Comparison of ENCODE assay signal across 10 mouse cellular contexts in the genomic region with DNA sequence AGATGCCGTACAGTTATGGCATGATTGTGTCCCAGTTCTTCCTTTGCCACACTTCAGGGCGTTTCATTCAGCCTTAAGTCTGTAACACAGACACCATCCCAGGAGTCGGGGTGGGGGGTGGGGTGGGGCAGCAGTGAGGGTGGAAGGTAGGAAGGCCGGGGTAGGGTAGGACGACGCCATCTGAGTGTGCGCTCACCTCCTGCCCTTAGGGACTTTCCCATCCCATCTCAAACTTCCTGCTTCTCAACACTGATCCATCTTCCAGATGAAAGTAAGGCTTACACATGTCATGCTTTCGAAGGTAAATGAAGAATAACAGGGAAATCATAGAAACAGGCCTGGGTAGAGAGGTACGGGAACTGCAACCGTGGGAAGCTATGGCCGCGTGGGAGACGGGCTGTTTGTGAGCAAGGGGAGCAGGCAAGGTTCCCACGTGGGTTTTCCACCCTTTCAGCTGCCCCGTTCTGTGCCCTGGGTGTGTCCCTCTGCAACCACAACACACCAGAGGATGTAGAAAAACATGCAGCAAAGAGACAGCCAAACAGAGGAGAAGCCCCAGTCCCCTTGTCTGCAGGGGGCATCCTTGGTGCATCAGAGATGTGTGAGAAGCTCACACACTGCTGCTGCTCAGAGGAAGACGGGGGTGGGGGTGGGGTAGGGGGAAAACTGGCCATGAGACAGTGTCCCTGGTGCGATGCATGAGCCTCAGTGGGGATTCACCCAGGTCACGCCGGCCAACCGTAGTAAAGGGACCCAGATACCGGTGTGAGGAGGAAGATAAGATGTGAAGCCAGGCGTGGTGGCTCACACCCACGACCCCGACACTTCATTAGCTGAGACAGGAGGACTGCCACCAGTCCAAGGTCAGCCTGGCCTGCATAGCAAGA. TPM values are rescaled to one million over a fixed set of nuclear protein-coding genes. Genes with fewer than 3 reads are reported as not detected.
A peak's percentile ranks its signal among the peaks of the same experiment; 100 is the strongest.
DNase-seq lines count a peak whose midpoint lies in the region; ATAC-seq and TF ChIP-seq lines count a peak whose summit lies in the region.
"Had no signal": no experiment of that assay in that cellular context is flagged by ENCODE, and none has a peak within 500 bp of the region (broad histone marks: within the 10 kb centered on the region; RNA-seq: fewer than 3 reads in every experiment).

No protein-coding gene starts in this region.

- H3K27ac ChIP-seq in liver, embryonic 11.5 days (ENCODE audit: low read depth, low read length), result no peak overlapping the region
- peak overlapping the region; percentile 61 for H3K27ac ChIP-seq in cortical plate, adult 2 months (ENCODE audit: insufficient read depth, low read length)
- H3K27ac ChIP-seq in hindbrain, embryonic 14.5 days, result peak overlapping the region; percentile 56; the same call in 1 of the 2 replicates
- peak overlapping the region; percentile 97 for H3K27ac ChIP-seq in olfactory bulb, adult 2 months (ENCODE audit: insufficient read depth, low read depth, low read length)
- H3K27ac ChIP-seq: heart, embryonic 13.5 days had no signal

- 0 out of 2 replicates have a peak, but pooled peaks have one; percentile 18 for ATAC-seq in liver, embryonic 11.5 days (replicated peaks; ENCODE audit: low FRiP score)
- no peak for ATAC-seq in hindbrain, embryonic 14.5 days (ENCODE audit: low FRiP score)

- no peak for TF ChIP-seq CTCF in cortical plate, adult 2 months (IDR thresholded peaks at IDR 0.05; ENCODE audit: extremely low read depth, insufficient read depth, low read length)
- no peak for TF ChIP-seq CTCF in olfactory bulb, adult 2 months (IDR thresholded peaks at IDR 0.05; ENCODE audit: insufficient read depth, low read depth, low read length)

- no peak for TF ChIP-seq POLR2A in cortical plate, adult 2 months (IDR thresholded peaks at IDR 0.05; ENCODE audit: extremely low read depth, insufficient read depth, low read length)
- TF ChIP-seq POLR2A in olfactory bulb, adult 2 months (IDR thresholded peaks at IDR 0.05; ENCODE audit: insufficient read depth, low read depth, low read length), result no peak

- no peak overlapping the region for H3K9ac ChIP-seq in liver, embryonic 11.5 days (ENCODE audit: low read depth, low read length)
- no peak overlapping the region for H3K9ac ChIP-seq in hindbrain, embryonic 14.5 days
- H3K9ac ChIP-seq: heart, embryonic 13.5 days had no signal

- H3K9me3 ChIP-seq in liver, embryonic 11.5 days (ENCODE audit: control insufficient read depth, low read length), result no peaks in the 10 kb centered on the region
- no peaks in the 10 kb centered on the region for H3K9me3 ChIP-seq in hindbrain, embryonic 14.5 days (ENCODE audit: control insufficient read depth, low read length)
- H3K9me3 ChIP-seq: heart, embryonic 13.5 days had no signal

- no peaks in the 10 kb centered on the region; the same call in 1 of the 2 replicates for H3K27me3 ChIP-seq in liver, embryonic 11.5 days (replicated peaks; ENCODE audit: control insufficient read depth, insufficient read depth, low read length)
- H3K27me3 ChIP-seq in hindbrain, embryonic 14.5 days (ENCODE audit: control insufficient read depth, insufficient read depth, low read length), result no peaks in the 10 kb centered on the region

- H3K36me3 ChIP-seq in liver, embryonic 11.5 days (ENCODE audit: control insufficient read depth, insufficient read depth, low read length), result no peaks in the 10 kb centered on the region
- no peaks in the 10 kb centered on the region for H3K36me3 ChIP-seq in hindbrain, embryonic 14.5 days (replicated peaks; ENCODE audit: control insufficient read depth, insufficient read depth)
- H3K36me3 ChIP-seq: heart, embryonic 13.5 days had no signal

- no peak for DNase-seq in liver, embryonic 11.5 days (ENCODE audit: low spot score)
- no peak for DNase-seq in liver
- DNase-seq in hindbrain, embryonic 14.5 days (ENCODE audit: low spot score), result no peak
- DNase-seq in ovary, adult 18-20 months (ENCODE audit: low spot score), result no peak
- no peak for DNase-seq in frontal cortex, postnatal 10 days (ENCODE audit: low spot score in 2 of 2)
- DNase-seq: adrenal gland, adult 2 months had no signal

- 44% methylated on average over 24 of the region's 24 CpGs for WGBS in liver, embryonic 11.5 days
- 68% methylated on average over 24 of the region's 24 CpGs for WGBS in hindbrain, embryonic 14.5 days
- 42% methylated on average over 24 of the region's 24 CpGs for whole genome bisulfite sequencing in olfactory bulb, adult 2 months

- H3K4me2 ChIP-seq in liver, embryonic 11.5 days, result no peak overlapping the region
- H3K4me2 ChIP-seq in hindbrain, embryonic 14.5 days (replicated peaks), result no peak overlapping the region
- H3K4me2 ChIP-seq: heart, embryonic 13.5 days had no signal

- H3K4me3 ChIP-seq in liver, embryonic 11.5 days (ENCODE audit: low read depth, low read length), result no peak overlapping the region
- H3K4me3 ChIP-seq in cortical plate, adult 2 months (ENCODE audit: insufficient read depth, low read length), result no peak overlapping the region
- no peak overlapping the region for H3K4me3 ChIP-seq in hindbrain, embryonic 14.5 days (replicated peaks; ENCODE audit: low read length)
- no peak overlapping the region for H3K4me3 ChIP-seq in olfactory bulb, adult 2 months (ENCODE audit: insufficient read depth, low read depth, low read length)
- H3K4me3 ChIP-seq: heart, embryonic 13.5 days; myocyte had no signal

- H3K4me1 ChIP-seq in liver, embryonic 11.5 days (replicated peaks; ENCODE audit: control insufficient read depth, insufficient read depth, low read length), result peaks cover 5% of the 10 kb centered on the region; the same call in 1 of the 2 replicates
- peaks cover 52% of the 10 kb centered on the region for H3K4me1 ChIP-seq in cortical plate, adult 2 months (ENCODE audit: control insufficient read depth, insufficient read depth, low read length)
- peaks cover 39% of the 10 kb centered on the region for H3K4me1 ChIP-seq in hindbrain, embryonic 14.5 days (replicated peaks; ENCODE audit: control insufficient read depth, insufficient read depth, low read length)
- H3K4me1 ChIP-seq in olfactory bulb, adult 2 months (ENCODE audit: control insufficient read depth, insufficient read depth, low read length), result peaks cover 52% of the 10 kb centered on the region

RNA-seq across cellular contexts. Expression of a gene that starts 54.6 kb away (rescaled TPM):
- 5.1 and 6.8 TPM in 2 replicates for polyA plus RNA-seq in liver, embryonic 11.5 days (2014; fragmentation: Nextera tagmentation; extraction: Ambion mirVana)
- 295 and 315 TPM in 2 replicates for polyA plus RNA-seq in cortical plate, adult 2 months (2012; rRNA removed)
- polyA plus RNA-seq in hindbrain, embryonic 14.5 days (2014; fragmentation: Nextera tagmentation; extraction: Ambion mirVana), result 73.9 and 80.8 TPM in 2 replicates
- not detected in 2 replicates for polyA plus RNA-seq in olfactory bulb, adult 2 months (2012; ENCODE audit: insufficient read depth, insufficient read length, low replicate concordance, missing spikeins)

RNA-seq across cellular contexts. Expression of a gene that starts 57.0 kb away (rescaled TPM):
- 50.1 and 55.0 TPM in 2 replicates for polyA plus RNA-seq in liver, embryonic 11.5 days (2014; fragmentation: Nextera tagmentation; extraction: Ambion mirVana)
- 36.5 and 37.5 TPM in 2 replicates for polyA plus RNA-seq in cortical plate, adult 2 months (2012; rRNA removed)
- 69.0 and 76.0 TPM in 2 replicates for polyA plus RNA-seq in hindbrain, embryonic 14.5 days (2014; fragmentation: Nextera tagmentation; extraction: Ambion mirVana)
- polyA plus RNA-seq in olfactory bulb, adult 2 months (2012; ENCODE audit: insufficient read depth, insufficient read length, low replicate concordance, missing spikeins), result not detected in 2 replicates

Comparison
In these comparisons a context has a peak if more than half of its experiments do, and no peak if none do; other contexts are left out.
1. RNA of a gene that starts 57.0 kb away (polyA plus RNA-seq): 69.0 to 76.0 TPM in hindbrain, embryonic 14.5 days, 50.1 to 55.0 TPM in liver, embryonic 11.5 days and 36.5 to 37.5 TPM in cortical plate, adult 2 months; not detected in olfactory bulb, adult 2 months; every median in the first group is over 10 times any median in the second.